Mouse (Mus musculus): ENCODE data around the gene Jrkl. TPM values are rescaled to one million over a fixed set of nuclear protein-coding genes. Genes with fewer than 3 reads are reported as not detected.

Jrkl gene
- total RNA-seq, 2 experiments from 2014 or later = 10.5 to 11.6 TPM

Other genes with a start within 250 kb of the Jrkl start
- 10 to 100 TPM; 14.7 to 17.2 TPM for gene Ccdc82, start 1.1 kb upstream of the Jrkl start, total RNA-seq (2021)
- gene Maml2, start 52.1 kb upstream of the Jrkl start, total RNA-seq (2021) = 10 to 100 TPM; 21.2 to 28.9 TPM
- not detected for gene Gm17571, start 200.9 kb upstream of the Jrkl start, total RNA-seq (2021)

Measured in layer of hippocampus, postnatal 36 days (tissue).